In the genomic region with DNA sequence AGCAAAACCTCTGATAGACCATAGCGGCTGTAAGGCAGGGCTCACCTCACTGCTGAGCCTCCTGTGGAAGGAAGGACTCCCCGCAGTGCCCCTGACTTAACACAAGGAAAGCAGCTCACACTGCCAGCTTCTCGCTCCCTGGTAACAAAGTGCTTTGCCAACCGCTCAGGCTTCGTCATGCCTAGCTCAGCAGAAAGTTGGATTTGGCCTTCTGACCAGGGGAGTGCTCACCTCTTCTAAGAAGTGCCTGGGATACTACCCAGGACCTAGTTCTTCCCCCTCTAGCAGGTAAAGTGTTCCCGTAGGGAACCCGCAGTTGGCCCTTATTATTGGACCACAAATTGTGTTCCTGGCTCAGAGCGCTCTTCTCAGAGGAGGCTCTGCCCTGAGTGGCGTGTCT, we compare ENCODE assay signal across 18 mouse cellular contexts. TPM values are rescaled to one million over a fixed set of nuclear protein-coding genes. Genes with fewer than 3 reads are reported as not detected.
DNase-seq lines count a peak whose midpoint lies in the region; ATAC-seq lines count a peak whose summit lies in the region.
"Had no signal": no experiment of that assay in that cellular context is flagged by ENCODE, and none has a peak within 500 bp of the region (broad histone marks: within the 10 kb centered on the region; RNA-seq: fewer than 3 reads in every experiment).

No protein-coding gene starts in this region.

- no peak for ATAC-seq in kidney, embryonic 15.5 days (replicated peaks; ENCODE audit: low FRiP score)
- no peak for ATAC-seq in CD4-positive, CD25-positive, alpha-beta regulatory T cell, adult 4 months
- ATAC-seq: activated CD4-positive, CD25-positive, alpha-beta regulatory T cell, adult 4 months; forebrain, embryonic 14.5 days had no signal

- H3K9me3 ChIP-seq in kidney, embryonic 15.5 days (replicated peaks) = no peaks in the 10 kb centered on the region
- H3K9me3 ChIP-seq: embryonic facial prominence, embryonic 10.5 days; forebrain, embryonic 10.5 days; G1E; heart, embryonic 10.5 days; hindbrain, embryonic 12.5 days had no signal

- H3K27ac ChIP-seq in kidney, embryonic 15.5 days = no peak overlapping the region
- H3K27ac ChIP-seq: embryonic facial prominence, embryonic 10.5 days; forebrain, embryonic 10.5 days; heart, embryonic 10.5 days; hindbrain, embryonic 12.5 days had no signal

- WGBS in kidney, embryonic 15.5 days = 97% methylated on average over 9 of the region's 9 CpGs

- no peak overlapping the region for H3K4me2 ChIP-seq in kidney, embryonic 15.5 days
- H3K4me2 ChIP-seq: hindbrain, embryonic 12.5 days had no signal

- no peaks in the 10 kb centered on the region; the same call in 1 of the 2 replicates for H3K4me1 ChIP-seq in kidney, embryonic 15.5 days

- H3K9ac ChIP-seq in kidney, embryonic 15.5 days = no peak overlapping the region
- H3K9ac ChIP-seq: hindbrain, embryonic 12.5 days had no signal

- peak; percentile 39 for DNase-seq in kidney, adult 11 months
- DNase-seq in kidney, postnatal 25 days = peak; percentile 17 to 58
- DNase-seq in kidney, postnatal 14 days = no peak
- peak; percentile 41 for DNase-seq in R1 (ENCODE audit: low read depth, low spot score)
- DNase-seq: adrenal gland, postnatal 14 days; heart, adult 18-20 months; heart, postnatal 10 days; heart, postnatal 4 days had no signal

- peaks cover 90% of the 10 kb centered on the region for H3K36me3 ChIP-seq in kidney, embryonic 15.5 days

- no peak overlapping the region for H3K4me3 ChIP-seq in kidney, embryonic 15.5 days (replicated peaks)
- H3K4me3 ChIP-seq: embryonic facial prominence, embryonic 10.5 days; forebrain, embryonic 10.5 days; heart, embryonic 10.5 days; hindbrain, embryonic 12.5 days had no signal

- H3K27me3 ChIP-seq in kidney, embryonic 15.5 days = no peaks in the 10 kb centered on the region

RNA-seq across cellular contexts. Expression of gene Itgb4, which starts 15.5 kb away (rescaled TPM):
- polyA plus RNA-seq in kidney, embryonic 15.5 days (2015; fragmentation: Nextera tagmentation; extraction: Ambion mirVana) = 2.1 and 2.7 TPM in 2 replicates
- not detected for polyA plus RNA-seq in CD4-positive, CD25-positive, alpha-beta regulatory T cell, adult 4 months (2017; shearing (Covaris generic))
- polyA plus RNA-seq: activated CD4-positive, CD25-positive, alpha-beta regulatory T cell, adult 4 months had no signal

RNA-seq across cellular contexts. Expression of gene Recql5, which starts 25.7 kb away (rescaled TPM):
- polyA plus RNA-seq in kidney, embryonic 15.5 days (2015; fragmentation: Nextera tagmentation; extraction: Ambion mirVana) = 21.3 and 24.3 TPM in 2 replicates
- polyA plus RNA-seq in CD4-positive, CD25-positive, alpha-beta regulatory T cell, adult 4 months (2017; shearing (Covaris generic)) = 10 to 100 TPM; 21.9 to 41.9 TPM

RNA-seq across cellular contexts. Expression of gene Sap30bp, which starts 25.9 kb away (rescaled TPM):
- 41.6 and 44.5 TPM in 2 replicates for polyA plus RNA-seq in kidney, embryonic 15.5 days (2015; fragmentation: Nextera tagmentation; extraction: Ambion mirVana)
- 10 to 100 TPM; 42.0 to 46.9 TPM for polyA plus RNA-seq in CD4-positive, CD25-positive, alpha-beta regulatory T cell, adult 4 months (2017; shearing (Covaris generic))

RNA-seq across cellular contexts. Expression of gene Smim6, which starts 47.2 kb away (rescaled TPM):
- 9.1 and 9.9 TPM in 2 replicates for polyA plus RNA-seq in kidney, embryonic 15.5 days (2015; fragmentation: Nextera tagmentation; extraction: Ambion mirVana)
- 1 to 10 TPM; 1.9 to 2.8 TPM for polyA plus RNA-seq in CD4-positive, CD25-positive, alpha-beta regulatory T cell, adult 4 months (2017; shearing (Covaris generic))
- polyA plus RNA-seq: cerebellum, adult 2 months; G1E had no signal

RNA-seq across cellular contexts. Expression of gene Galk1, which starts 53.5 kb away (rescaled TPM):
- polyA plus RNA-seq in kidney, embryonic 15.5 days (2015; fragmentation: Nextera tagmentation; extraction: Ambion mirVana) = 194 and 208 TPM in 2 replicates
- 10 to 100 TPM; 13.1 to 18.4 TPM for polyA plus RNA-seq in CD4-positive, CD25-positive, alpha-beta regulatory T cell, adult 4 months (2017; shearing (Covaris generic))
